Mouse (Mus musculus) urinary bladder, postnatal 0 days (tissue): ENCODE results near the gene St8sia1. TPM values are rescaled to one million over a fixed set of nuclear protein-coding genes. Genes with fewer than 3 reads are reported as not detected.

Experiments used
- polyA plus RNA-seq: library from polyadenylated mRNA; unstranded; fragments of >200 nt; fragmentation: Nextera tagmentation; extraction: Ambion mirVana; gene quantifications from 2 replicates; pipeline ENCODE4 v1.2.1, GENCODE M21; 2015

St8sia1 gene
- polyA plus RNA-seq = 0.06 and 0.13 TPM in 2 replicates

GRCm38 (mm10) chr6:142964076-142964530 is at the start of gene St8sia1:
Gene St8sia1 (minus strand): TSS chr6:142964452.

GRCm38 (mm10) chr6:142804402-142804801 is 159.8 kb downstream of the St8sia1 start, which contains the start of gene Sult6b2:
Gene Sult6b2 (minus strand): TSS chr6:142804502.

Other genes starting within 250 kb of the St8sia1 start
- gene Cmas, start 207.8 kb downstream of the St8sia1 start, polyA plus RNA-seq = 47.8 and 48.4 TPM in 2 replicates
- not detected in 2 replicates for gene Sult6b2, start 159.9 kb downstream of the St8sia1 start, polyA plus RNA-seq
- gene C2cd5, start 135.7 kb upstream of the St8sia1 start, polyA plus RNA-seq = 23.2 and 29.5 TPM in 2 replicates
- gene Etnk1, start 202.8 kb upstream of the St8sia1 start, polyA plus RNA-seq = 8.0 and 9.8 TPM in 2 replicates